Mouse (Mus musculus): ENCODE measurements at regions not wholly inside any gene's neighbourhood (a gene's known extent, or its start where the extent isn't known, plus 50 kb on each side); places are given as distances from the start of the nearest gene placed in this dataset.

DNA sequence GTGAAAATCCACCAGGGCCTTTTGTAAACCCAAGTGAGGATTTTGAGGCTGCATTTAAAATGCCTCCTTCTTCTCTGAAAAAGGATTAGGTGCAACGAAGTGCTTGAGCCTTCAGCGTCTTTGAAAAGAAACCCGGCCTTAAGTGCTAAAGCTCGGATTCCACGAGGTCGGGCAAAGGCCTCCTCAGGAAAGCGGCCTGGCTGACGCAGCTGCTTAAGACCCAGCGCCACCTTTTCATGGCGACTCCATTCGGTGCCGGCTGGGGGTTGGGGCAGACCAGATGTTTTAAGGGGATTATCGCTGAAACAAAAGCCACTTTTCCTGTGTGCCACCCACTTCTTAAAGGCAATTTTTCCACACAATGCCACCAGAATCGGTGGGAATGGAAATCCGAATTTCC lies 61.6 kb upstream of the 4932438H23Rik start:
- Histone ChIP-seq H3K4me1 (replicated peaks) (no peaks in the 10 kb centered on the region), H3K27ac (replicated peaks) (no peak overlapping the region), H3K4me3 (no peak overlapping the region), H3K27me3 (peaks cover 85% of the 10 kb centered on the region), H3K4me2 (no peak overlapping the region), H3K36me3 (no peaks in the 10 kb centered on the region), H3K9me3 (no peaks in the 10 kb centered on the region), H3K9ac (no peak overlapping the region)
- WGBS = 50% methylated on average over 15 of the region's 15 CpGs
- no peak for ATAC-seq (ENCODE audit: low read depth)

DNA sequence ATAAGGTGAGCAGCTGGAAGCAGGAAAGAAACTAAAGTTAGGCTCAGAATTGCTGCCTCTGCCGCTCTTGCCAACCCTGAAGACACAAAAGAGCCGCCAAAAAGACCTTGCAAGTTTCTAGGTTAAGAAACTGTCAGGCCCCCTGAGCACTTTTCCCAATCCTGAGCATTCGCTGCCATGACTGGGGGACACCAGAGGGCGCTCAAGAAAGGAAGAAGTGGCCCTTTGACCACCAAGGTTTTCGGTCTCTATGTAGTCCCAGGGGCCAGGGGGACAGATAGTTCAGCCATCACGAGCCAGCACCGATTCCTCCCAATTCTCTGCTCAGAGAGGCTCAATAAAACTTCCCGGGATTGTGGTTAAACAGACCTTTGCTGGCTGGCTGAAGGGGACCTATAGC lies 64.6 kb upstream of the Olig2 start:
- Histone ChIP-seq H3K4me2 (no peak overlapping the region), H3K36me3 (no peaks in the 10 kb centered on the region), H3K4me1 (replicated peaks) (no peaks in the 10 kb centered on the region), H3K9ac (no peak overlapping the region), H3K27ac (replicated peaks) (no peak overlapping the region), H3K4me3 (no peak overlapping the region), H3K27me3 (peaks cover 98% of the 10 kb centered on the region), H3K9me3 (no peaks in the 10 kb centered on the region)
- 11% methylated on average over 8 of the region's 8 CpGs for WGBS
- no peak for ATAC-seq (ENCODE audit: low read depth)

DNA sequence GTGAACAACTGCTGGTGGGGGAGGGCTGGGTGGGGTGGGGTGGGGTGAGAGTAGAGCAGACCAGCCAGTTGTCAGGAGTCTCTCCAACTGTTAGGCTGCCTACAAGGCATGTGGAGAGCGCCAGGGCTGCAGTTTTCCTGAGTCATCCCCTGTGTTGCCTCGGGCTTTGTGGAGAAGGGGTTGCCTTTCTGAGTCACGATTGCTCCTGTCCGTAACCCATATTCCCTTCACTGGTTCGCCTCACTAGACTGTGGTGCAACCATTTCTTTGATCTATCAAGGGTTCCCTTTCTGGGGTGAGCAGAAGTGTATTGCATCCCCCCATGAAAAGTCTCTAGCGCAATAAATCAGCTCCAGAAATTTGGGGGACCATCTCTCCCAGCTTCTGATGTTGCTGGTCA lies 63.6 kb upstream of the Olig2 start:
- Histone ChIP-seq H3K9me3 (no peaks in the 10 kb centered on the region), H3K9ac (no peak overlapping the region), H3K27ac (replicated peaks) (no peak overlapping the region), H3K27me3 (peaks cover 97% of the 10 kb centered on the region), H3K4me3 (no peak overlapping the region), H3K36me3 (no peaks in the 10 kb centered on the region), H3K4me1 (replicated peaks) (no peaks in the 10 kb centered on the region), H3K4me2 (no peak overlapping the region)
- ATAC-seq (ENCODE audit: low read depth) = no peak
- WGBS = 75% methylated on average over 6 of the region's 6 CpGs

DNA sequence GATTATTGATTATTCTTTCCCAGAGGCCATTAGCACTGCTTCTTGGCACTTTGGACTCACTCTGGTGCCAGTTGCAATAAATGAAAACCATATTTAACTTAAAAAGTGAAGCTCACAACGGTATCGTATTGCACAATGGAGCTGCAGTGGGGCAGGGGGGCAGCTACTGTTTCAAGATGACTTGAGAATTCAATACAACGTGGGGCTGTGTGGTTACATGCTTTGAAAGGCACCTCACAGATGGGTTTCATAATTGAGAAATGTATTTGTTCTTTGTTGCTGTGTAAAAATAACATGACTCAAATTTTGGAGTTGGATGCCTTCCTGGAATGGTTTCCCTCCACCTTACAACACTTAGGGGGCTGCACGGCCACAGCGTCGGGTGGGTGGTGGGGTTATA lies 62.9 kb upstream of the Olig2 start:
- peaks cover 97% of the 10 kb centered on the region for H3K27me3 ChIP-seq
- H3K4me2 ChIP-seq = no peak overlapping the region
- no peaks in the 10 kb centered on the region for H3K9me3 ChIP-seq
- H3K4me1 ChIP-seq (replicated peaks) = no peaks in the 10 kb centered on the region
- 82% methylated on average over 6 of the region's 6 CpGs for WGBS
- H3K9ac ChIP-seq = no peak overlapping the region
- H3K4me3 ChIP-seq = no peak overlapping the region
- no peaks in the 10 kb centered on the region for H3K36me3 ChIP-seq
- H3K27ac ChIP-seq (replicated peaks) = no peak overlapping the region
- ATAC-seq (ENCODE audit: low read depth) = no peak

DNA sequence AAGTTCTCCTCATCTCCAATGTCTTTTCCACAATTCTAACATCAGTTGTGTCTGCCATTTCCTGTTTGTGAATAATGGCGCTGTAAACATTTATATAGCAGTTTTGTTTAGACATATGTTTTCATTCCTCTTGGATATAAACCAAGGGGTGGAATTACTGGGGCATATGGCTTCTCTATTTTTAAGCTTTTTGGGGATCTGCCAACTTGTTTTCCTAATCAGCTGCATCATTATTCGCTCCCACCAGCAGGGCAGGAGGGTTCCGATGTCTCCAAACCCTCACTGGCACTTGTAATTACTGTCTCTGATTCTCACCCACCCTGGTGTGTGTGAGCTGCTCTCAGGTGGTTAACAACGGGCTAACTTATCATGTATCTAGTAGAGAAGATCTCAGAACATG lies 59.4 kb upstream of the Olig2 start:
- ATAC-seq (ENCODE audit: low read depth) = no peak
- no peaks in the 10 kb centered on the region for H3K9me3 ChIP-seq
- H3K4me2 ChIP-seq = no peak overlapping the region
- WGBS = 73% methylated on average over 4 of the region's 4 CpGs
- H3K9ac ChIP-seq = no peak overlapping the region
- peaks cover 10% of the 10 kb centered on the region for H3K4me1 ChIP-seq (replicated peaks)
- no peak overlapping the region for H3K4me3 ChIP-seq
- no peaks in the 10 kb centered on the region for H3K36me3 ChIP-seq
- H3K27ac ChIP-seq (replicated peaks) = no peak overlapping the region
- peaks cover 99% of the 10 kb centered on the region for H3K27me3 ChIP-seq

DNA sequence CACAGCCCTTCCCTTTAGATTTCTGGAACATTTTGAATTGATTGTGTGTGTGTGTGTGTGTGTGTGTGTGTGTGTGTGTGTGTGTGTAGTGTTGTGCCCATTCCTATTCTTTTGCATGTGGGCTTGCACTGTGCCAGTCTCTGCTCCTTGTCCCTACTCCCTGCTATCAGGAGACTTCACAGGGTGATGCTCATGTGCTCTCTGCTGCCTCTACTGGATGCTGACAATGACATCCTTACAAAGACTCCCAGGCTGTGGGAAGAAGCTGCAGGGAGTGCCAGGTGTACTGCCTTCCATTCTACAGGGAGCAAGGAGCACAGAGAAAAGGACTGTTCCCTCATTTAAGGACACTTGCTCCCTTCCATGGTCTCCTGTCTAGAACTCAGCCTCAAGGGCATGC lies 58.4 kb upstream of the Olig2 start:
- ATAC-seq (ENCODE audit: low read depth) = no peak; the same call in 1 of the 2 replicates
- Histone ChIP-seq H3K4me2 (no peak overlapping the region), H3K9ac (no peak overlapping the region), H3K27ac (replicated peaks) (no peak overlapping the region), H3K36me3 (no peaks in the 10 kb centered on the region), H3K4me1 (replicated peaks) (peaks cover 10% of the 10 kb centered on the region), H3K9me3 (no peaks in the 10 kb centered on the region), H3K27me3 (peaks cover 99% of the 10 kb centered on the region), H3K4me3 (no peak overlapping the region)

DNA sequence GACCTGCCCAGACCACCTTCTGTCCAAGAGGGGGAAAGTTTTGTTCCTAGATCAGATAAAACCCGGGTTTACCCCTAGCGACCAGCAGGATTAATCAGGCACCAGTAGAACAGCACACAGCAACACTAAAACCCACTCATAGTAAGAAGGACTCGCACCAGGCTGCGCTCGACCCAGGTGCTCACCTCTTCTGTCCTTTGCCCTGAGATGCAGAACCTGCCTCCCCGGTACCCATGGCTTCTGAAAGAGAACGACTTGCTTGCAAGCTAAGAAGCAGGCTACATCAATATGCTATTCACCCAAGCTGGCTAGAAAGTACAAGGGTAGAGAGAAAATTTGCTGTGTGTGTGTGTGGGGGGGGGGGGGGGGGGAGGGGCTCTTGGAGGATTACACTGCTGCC lies 56.9 kb upstream of the Olig2 start:
- Histone ChIP-seq H3K27me3 (peaks cover 99% of the 10 kb centered on the region), H3K4me1 (replicated peaks) (peaks cover 20% of the 10 kb centered on the region), H3K9ac (no peak overlapping the region), H3K4me3 (no peak overlapping the region), H3K9me3 (no peaks in the 10 kb centered on the region), H3K27ac (replicated peaks) (no peak overlapping the region), H3K36me3 (no peaks in the 10 kb centered on the region), H3K4me2 (no peak overlapping the region)
- WGBS = 44% methylated on average over 7 of the region's 7 CpGs
- no peak for ATAC-seq (ENCODE audit: low read depth)

DNA sequence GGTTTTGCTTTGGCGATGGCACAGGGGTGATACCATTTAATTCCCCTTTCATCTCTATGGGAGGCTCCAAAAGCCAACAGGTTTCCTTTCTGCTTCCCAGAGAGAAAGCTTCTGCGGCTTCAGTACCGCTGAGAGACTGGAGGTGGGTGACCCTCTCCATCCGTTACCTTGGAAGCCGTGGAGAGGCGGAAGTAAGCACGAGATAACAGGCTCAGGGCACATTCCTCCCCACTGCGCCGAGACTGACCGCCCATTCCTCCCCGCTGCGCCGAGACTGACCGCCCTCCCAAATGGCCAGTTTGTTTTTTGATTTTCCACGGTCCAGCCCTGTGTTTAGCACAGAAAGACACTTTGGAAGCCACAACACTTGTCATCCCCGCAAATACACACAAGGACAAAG lies 55.4 kb upstream of the Olig2 start:
- under 1% methylated on average over 16 of the region's 16 CpGs for WGBS
- peaks cover 30% of the 10 kb centered on the region for H3K4me1 ChIP-seq (replicated peaks)
- peak overlapping the region; percentile 31; the same call in 1 of the 2 replicates for H3K9ac ChIP-seq
- H3K4me3 ChIP-seq = 0 out of 2 replicates have a peak overlapping the region, but pooled peaks have one; percentile 8
- no peaks in the 10 kb centered on the region for H3K9me3 ChIP-seq
- H3K4me2 ChIP-seq = peak overlapping the region; percentile 41
- H3K36me3 ChIP-seq = no peaks in the 10 kb centered on the region
- H3K27ac ChIP-seq (replicated peaks) = no peak overlapping the region
- no peak for ATAC-seq (ENCODE audit: low read depth)
- peaks cover 99% of the 10 kb centered on the region for H3K27me3 ChIP-seq

DNA sequence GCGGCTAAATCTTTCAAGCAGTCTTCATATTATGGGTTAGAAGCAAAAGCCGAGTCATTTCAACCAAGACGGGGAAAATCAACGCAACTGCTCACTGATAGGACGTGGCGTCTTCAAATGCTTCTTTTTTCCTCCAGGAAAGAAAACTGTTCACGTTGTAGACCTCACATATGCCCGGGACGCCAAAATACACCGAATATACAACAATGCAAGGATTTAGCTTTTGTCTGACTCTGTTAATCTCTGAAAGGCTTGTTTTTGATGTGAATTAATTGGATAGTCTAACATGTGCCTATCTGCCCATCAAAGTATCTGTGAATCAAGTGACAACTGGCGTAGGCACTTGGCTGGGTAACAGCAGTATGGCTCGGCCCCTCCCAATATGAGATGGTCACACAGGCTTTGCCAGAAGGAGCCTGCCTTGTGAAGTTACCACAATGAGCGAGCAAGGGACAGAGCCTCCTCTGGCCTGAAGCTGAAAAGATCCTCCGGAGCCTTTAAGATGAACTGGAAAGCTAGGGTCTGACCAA lies 53.3 kb upstream of the Olig2 start:
- no peak overlapping the region for H3K27ac ChIP-seq (replicated peaks)
- H3K4me2 ChIP-seq = no peak overlapping the region
- H3K9ac ChIP-seq = no peak overlapping the region
- H3K27me3 ChIP-seq = peaks cover 99% of the 10 kb centered on the region
- H3K9me3 ChIP-seq = no peaks in the 10 kb centered on the region
- H3K4me3 ChIP-seq = no peak overlapping the region
- no peaks in the 10 kb centered on the region for H3K36me3 ChIP-seq
- WGBS = 78% methylated on average over 14 of the region's 14 CpGs
- no peak for ATAC-seq (ENCODE audit: low read depth)
- H3K4me1 ChIP-seq (replicated peaks) = peaks cover 44% of the 10 kb centered on the region

DNA sequence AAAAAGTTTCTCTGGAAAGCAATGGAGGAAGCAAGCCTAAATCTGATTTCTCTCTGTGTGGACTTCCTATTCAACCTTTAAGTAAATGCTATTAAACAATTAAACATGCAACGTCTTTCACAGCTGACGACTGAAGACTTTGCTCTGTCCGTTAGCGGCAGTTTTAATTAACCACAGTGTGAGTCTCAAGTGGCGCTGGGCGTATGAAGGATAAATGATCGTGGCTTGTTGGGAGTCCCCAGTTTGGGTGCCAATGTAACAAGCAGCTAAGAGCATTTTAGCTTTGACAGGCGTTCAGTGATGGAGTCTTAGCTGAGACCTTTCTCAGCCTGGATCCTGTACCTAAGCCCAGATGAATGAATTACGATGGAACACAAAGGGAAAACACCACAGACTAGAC lies 52.7 kb upstream of the Olig2 start:
- H3K4me2 ChIP-seq = no peak overlapping the region
- H3K4me3 ChIP-seq = no peak overlapping the region
- no peak for ATAC-seq (ENCODE audit: low read depth)
- peaks cover 44% of the 10 kb centered on the region for H3K4me1 ChIP-seq (replicated peaks)
- H3K27ac ChIP-seq (replicated peaks) = no peak overlapping the region
- no peaks in the 10 kb centered on the region for H3K9me3 ChIP-seq
- whole genome bisulfite sequencing = 41% methylated on average over 9 of the region's 9 CpGs
- no peak overlapping the region for H3K9ac ChIP-seq
- H3K36me3 ChIP-seq = no peaks in the 10 kb centered on the region
- peaks cover 99% of the 10 kb centered on the region for H3K27me3 ChIP-seq

DNA sequence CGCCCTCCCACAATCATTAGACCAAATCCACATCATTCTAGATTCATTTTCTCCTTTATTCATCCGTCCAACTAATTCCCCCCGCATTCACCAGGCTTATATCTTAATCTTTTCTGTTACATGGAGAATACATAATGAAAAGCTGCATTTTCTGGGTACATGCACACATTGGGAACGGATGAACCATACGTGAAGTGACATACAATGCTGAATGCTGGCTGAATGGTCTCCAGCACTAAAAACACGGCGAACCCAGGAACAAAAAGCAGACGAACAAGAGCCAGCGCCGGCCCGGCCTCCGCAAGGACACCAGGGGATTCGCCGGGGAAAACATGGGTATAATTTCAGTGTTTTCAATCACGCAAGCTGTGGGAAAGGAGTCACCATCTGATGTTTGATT lies 52.0 kb upstream of the Olig2 start:
- Histone ChIP-seq H3K27ac (replicated peaks) (no peak overlapping the region), H3K9me3 (no peaks in the 10 kb centered on the region), H3K4me1 (replicated peaks) (peaks cover 44% of the 10 kb centered on the region), H3K4me3 (no peak overlapping the region), H3K27me3 (peaks cover 99% of the 10 kb centered on the region), H3K36me3 (no peaks in the 10 kb centered on the region), H3K9ac (no peak overlapping the region), H3K4me2 (no peak overlapping the region)
- 25% methylated on average over 15 of the region's 15 CpGs for WGBS
- ATAC-seq (ENCODE audit: low read depth) = no peak

DNA sequence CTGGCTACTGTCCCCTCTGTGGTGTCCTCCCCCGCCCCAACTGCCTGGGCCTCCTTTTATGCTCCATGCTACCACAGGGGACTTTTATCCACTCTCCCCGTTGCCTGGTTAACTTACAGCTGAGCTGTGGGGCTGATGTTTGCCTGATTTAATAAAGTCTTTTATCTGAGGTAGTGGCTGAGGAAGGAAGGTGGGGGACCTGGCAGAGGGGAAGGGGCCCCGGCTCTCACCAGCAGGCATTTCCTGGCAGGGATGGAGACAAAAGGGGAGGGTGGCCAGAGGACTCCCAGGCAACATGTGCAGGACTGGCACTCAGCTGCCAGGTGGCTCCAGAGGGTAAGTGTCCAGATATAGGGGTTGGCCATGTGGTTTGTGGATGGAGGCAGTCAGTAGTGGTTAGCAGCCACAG lies 51.4 kb upstream of the Olig2 start:
- Histone ChIP-seq H3K36me3 (no peaks in the 10 kb centered on the region), H3K27me3 (peaks cover 99% of the 10 kb centered on the region), H3K9ac (no peak overlapping the region), H3K4me3 (no peak overlapping the region), H3K4me2 (no peak overlapping the region), H3K27ac (replicated peaks) (no peak overlapping the region), H3K4me1 (replicated peaks) (peaks cover 44% of the 10 kb centered on the region), H3K9me3 (no peaks in the 10 kb centered on the region)
- ATAC-seq (ENCODE audit: low read depth) = no peak; the same call in 1 of the 2 replicates
- WGBS = 10% methylated on average over 3 of the region's 3 CpGs

DNA sequence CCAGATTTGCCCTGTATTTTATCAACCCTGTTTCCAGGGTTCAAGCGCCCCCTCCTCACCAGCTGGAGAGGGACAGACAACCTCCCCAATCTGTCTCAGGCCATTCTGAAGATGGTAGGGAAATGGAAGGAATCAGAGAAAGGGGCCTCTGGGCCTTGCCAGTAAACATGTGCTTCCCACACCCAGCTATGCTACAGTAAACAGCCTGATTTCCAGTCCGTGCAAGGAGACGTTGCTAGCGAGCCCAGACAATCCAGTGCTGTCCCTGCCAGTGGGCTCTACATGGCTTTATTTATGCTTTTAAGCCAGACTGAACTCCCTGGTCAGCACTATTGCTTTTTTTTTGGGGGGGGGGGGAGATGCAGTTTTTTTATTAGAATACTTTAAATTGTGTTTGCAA lies 50.9 kb upstream of the Olig2 start:
- no peaks in the 10 kb centered on the region for H3K9me3 ChIP-seq
- ATAC-seq (ENCODE audit: low read depth) = no peak
- H3K9ac ChIP-seq = no peak overlapping the region
- no peak overlapping the region for H3K27ac ChIP-seq (replicated peaks)
- H3K4me2 ChIP-seq = no peak overlapping the region
- H3K4me1 ChIP-seq (replicated peaks) = peaks cover 44% of the 10 kb centered on the region
- H3K36me3 ChIP-seq = no peaks in the 10 kb centered on the region
- 41% methylated on average over 4 of the region's 4 CpGs for WGBS
- H3K4me3 ChIP-seq = no peak overlapping the region
- H3K27me3 ChIP-seq = peaks cover 99% of the 10 kb centered on the region
